Mouse (Mus musculus) heart, adult 8-10 months (tissue): Measurements from ENCODE around the gene Gosr1. TPM values are rescaled to one million over a fixed set of nuclear protein-coding genes. Genes with fewer than 3 reads are reported as not detected.
A peak's percentile ranks its signal among the peaks of the same experiment; 100 is the strongest.
"Not testable (repeated sequence)": the region's sequence is repeated elsewhere in the genome, so short reads cannot be mapped to it uniquely, and the experiment has no call there.

Experiments used
- DNase-seq: peaks from one replicate; pipeline ENCODE4 v3.0.0; 2022; ENCODE audit warnings: low spot score
- total RNA-seq, 4 experiments: library from RNA; stranded (reverse); gene quantifications; 2 replicates each; pipeline ENCODE4 v1.2.4; 2022

The Gosr1 gene
- total RNA-seq, 4 experiments from 2014 or later = 23.6 to 32.6 (median 27.9) TPM

DNA sequence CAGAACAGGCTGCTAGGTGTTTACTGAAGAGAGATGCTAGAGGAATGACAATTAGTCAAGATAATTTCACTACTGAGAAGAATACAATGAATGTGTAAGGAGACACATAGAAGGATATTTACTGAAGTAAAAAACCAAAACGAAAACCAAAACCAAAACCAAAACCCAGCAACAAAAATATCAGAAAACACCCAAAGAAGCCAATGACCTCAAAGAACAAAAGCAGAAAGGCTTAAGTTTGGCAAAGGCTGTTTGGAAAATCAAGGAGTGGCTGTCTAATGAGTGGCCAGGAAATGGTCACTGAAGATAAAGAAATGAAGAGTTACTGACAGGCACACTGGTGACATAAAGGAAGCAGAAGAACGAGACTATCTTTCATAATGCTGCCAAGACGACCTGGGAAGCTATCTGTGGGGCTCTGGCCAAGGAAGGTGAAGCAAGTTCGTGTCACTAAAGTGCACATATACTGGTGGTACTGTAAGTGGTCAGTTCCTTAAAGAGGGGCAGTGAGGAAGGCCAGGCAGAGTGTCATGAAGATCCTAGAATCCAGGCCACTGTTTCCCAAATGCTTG, 27.5 kb downstream of the Gosr1 start:
- no peak for DNase-seq

DNA sequence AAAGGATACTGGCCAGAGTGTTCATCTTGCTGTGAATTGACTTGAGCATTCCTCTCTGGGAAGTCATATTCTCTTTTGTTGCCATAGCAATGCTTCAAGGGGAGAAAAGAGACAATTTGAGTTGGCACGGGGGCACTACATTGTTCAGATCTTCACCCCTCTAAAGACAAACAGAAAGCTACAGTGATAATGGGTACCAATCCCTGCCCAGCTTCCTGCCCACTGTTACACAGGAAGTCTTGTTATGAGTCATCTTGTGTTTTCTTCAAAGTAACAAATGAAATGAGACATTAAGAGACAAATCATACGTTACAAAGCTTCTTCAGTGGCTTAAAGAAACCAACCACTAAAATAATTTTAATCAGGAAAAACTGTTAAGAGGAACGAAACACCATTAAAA, 28.8 kb downstream of the Gosr1 start:
- no peak for DNase-seq

DNA sequence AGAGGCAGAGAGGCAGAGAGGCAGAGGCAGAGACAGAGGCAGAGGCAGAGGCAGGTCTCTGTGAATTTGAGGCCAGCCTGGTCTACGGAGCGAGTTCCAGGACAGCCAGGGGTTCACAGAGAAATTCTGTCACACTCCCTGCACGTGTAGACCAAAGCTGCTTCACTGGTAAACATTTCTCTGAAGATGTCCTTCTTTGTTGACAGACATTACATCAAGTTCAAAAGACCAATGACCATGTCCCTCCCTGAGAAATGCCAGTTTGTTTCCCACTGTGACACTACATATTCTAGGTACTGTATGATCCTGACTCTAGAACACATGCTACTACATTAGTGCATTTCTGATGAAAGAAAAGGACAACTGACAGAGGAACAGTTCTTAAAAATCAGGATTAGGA, 32.7 kb downstream of the Gosr1 start:
- no peak for DNase-seq

DNA sequence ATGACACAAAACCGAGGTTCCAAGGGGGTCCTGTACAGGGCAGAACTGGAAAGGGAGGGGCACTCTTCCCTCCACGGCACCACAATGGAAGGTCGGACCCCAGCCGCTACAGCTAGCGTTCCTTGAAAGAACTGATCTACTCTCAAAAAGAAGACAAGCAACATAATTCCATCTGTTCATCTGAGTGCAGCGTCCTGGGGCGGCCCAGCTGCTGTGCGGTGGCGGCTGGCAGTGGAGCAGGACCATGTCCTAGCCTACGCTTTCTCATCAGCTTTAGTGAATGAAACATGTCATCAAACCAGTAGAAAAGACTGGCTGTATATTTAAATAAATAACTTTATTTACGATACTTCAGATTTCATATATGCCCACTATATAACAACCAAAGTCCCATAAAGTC, 35.3 kb downstream of the Gosr1 start:
- DNase-seq = no peak

DNA sequence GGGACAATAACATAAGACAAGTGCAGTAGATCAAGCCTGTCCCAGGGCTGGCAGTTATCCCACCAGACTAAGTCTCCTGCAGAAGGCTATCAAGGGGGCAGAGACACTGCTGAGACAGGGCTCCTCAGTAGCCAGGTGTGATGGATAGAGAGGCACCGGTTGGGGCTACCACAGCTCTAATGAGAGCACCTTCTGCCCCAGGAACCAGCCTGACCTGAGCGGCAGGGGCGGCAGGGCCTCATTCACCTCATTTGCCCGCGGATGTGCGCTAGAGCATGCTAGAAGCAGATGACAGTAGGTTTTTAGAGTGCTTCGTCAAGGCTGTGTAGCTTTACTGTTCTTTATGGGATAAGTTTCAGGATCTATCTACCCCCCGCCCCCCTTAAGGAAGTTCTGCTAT, 39.5 kb downstream of the Gosr1 start:
- DNase-seq = no peak

DNA sequence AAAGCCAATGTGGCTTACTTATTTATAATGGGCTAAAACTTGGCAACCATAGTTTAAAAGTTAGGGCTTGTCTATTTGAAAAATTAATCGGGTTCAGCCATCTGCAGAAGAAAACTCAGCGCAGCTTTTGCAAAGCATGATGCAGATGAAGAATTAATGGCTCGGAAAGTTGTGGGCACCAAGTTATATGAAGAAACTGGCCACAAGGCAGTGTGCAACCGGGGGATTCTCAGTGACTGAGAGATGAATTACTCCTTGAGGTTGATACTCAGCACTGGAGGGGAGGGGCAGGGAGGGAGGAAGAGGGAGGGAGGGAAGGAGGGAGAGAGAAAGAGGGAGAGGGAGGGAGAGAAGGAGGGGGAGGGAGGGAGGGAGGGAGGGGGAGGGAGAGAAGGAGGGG, 46.4 kb downstream of the Gosr1 start:
- no peak for DNase-seq

DNA sequence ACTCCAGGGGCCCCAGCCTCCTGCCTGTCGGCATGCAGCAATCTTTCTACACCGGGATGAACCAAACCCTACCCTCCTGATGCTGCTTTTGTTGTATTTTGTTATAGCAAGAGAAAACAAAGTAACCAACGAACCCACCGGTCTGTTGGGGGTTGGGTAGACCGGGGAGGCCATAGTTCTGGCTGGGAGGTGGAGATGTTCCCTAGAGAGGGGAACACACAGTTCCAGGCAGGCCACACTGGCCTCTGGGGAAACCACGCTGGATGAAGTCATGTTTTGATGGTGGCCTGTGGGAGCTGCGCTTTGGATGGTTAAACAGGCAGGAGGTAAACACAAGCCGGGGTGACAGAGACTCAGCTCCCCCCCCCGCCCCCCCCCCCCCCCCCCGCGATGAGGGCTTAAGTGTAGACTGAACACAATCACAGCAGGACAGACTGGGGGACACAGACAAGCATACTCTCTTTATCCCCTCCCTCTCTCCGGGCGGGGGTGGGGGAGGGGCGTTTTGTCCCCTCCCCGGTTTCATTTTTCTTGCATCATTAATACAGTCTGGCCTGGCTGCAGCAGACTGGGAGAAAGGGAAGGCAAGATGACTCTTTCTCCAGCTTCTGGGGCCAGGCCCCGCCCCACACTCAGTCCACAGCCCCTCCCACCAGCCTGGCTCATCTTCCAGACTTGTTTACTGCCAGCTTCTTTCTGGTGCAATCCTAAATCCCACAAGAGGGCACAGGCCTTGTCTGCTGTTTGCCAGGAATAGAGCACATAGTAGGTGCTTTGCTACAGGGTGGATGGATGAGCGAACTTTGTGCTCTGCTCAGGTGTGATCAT, 53.5 kb downstream of the Gosr1 start:
- DNase-seq = peak; percentile 36

DNA sequence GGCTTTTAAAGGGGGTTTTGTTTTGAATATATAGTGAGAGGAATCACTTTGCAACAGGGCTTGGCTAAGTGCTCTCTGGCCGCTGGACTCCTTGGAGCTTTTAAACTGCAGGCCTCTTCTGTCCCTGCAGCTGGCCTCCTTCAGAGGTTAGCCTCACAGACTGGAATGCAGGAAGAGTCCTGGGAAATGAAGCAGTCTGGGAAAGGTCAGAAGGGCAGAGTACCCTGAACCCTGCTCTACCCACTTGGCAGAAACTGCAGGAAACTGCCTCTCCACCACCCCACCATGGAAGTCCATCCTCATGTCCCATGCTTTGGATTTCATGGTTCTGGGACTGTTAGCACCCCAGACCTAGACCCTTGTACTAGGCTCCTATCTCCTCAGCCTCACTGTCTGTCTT, 54.5 kb downstream of the Gosr1 start:
- no peak for DNase-seq

DNA sequence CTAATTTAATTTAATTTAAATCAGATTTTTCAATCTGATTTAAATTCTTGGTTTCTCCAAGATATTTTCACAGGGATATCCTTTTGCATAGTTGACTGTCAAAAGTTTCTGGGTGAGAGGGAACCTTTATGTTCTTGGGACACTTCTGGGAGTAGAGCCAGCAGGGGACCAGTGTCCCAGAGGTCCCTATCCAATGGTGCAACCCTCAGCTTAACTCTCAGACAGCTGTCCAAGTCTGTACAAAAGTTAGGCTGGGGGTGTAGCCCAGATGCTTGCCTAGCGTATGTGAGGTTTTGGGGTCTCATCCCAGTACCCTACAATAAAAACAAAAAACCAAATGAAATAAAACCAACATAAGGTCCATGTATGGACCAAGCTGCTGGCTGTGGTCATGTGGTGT, 55.3 kb downstream of the Gosr1 start:
- no peak for DNase-seq

DNA sequence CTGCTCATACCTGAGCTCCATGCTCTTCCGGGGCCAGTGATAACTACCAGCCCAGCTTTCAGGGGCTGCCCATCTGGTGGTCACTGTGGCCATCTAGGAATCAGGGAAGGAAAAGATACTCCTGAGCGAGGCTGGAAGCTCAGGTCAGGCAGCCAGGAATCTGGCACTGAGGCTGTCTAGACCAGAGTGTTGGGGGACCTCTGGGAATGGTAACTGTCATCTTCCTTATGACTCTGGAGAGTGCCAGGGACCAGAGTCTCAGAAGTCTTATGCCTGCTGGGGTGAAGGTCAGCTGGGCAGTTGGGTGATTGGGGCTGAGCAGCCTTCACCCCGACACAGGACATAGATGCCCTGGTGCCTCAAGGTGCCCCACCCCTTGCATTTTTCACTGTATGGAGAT, 55.7 kb downstream of the Gosr1 start:
- DNase-seq = no peak

DNA sequence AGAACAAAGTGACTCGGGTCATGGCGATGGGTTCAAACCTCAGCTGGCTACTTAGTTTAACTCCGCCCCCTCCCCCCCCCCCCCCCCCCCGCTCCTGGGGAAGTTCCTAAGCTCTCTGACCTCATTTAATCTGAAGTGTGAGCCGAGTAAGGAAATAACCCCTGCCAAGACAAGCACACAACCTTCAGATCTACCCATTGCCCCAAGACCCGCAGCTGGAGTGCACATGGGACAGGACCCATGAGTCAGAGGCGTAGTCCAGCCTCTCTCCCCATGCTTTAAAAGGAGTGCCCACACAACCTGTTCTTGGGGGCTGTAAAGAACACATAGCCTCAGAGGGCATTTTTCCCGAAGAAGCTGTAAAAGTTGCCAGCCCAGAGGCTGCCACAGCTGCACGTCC, 63.8 kb downstream of the Gosr1 start:
- DNase-seq = no peak

DNA sequence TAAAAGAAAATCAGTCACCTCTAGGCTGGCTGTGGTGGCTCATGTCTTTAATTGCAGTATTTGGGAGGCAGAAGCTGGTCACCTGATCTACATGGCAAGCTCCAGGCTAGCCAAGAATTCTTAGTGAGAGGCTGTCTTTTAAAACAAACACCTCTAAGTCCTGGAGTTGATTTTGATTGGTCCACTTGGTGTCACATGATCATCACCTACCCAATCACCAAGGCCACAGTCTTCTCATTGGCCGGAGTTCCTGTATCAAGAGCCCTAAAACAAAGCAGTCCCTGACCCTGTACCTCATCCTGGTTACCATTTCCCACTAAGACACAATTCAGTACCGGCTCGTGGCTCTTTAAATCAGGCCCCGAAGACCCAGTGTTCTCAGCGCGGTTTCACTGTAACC, 67.6 kb downstream of the Gosr1 start:
- DNase-seq = no peak

DNA sequence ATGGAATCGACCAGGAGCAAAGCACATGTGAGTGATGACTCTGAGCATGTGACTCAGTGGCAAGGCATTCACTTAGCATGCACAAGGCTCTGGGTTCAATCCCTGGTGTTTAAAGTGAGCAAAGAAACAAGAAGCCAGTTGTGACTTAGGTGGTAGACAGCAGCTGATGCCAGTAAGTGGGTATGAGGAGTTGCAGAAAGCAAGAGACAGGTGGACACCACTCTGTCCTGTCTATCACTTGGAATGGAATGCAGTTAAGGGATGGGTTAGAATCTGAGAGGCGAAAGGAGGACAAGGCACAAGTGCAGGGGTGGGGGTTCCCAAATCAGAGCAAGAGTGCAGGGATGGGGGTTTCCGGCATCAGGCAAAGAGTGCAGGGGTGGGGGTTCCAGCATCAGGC, 71.3 kb downstream of the Gosr1 start:
- DNase-seq = no peak

DNA sequence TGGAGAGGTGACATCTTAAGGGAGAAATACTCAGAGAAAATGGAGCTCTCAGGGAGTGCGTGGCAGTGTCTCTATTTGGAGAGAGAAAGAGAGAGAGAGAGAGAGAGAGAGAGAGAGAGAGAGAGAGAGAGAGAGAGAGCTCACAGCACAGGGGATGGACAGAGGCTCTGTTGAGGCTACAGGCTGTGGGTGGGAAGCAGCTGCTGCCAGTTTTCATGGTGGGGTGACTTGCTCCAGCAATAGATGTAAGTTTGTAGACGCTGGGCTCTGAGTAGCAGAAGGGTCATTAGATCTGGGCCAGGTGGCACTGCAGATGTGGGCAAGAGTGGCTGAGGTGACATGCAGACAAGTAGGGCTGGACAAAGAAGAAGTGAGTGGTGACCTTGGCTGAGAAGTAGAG, 77.8 kb downstream of the Gosr1 start:
- no peak for DNase-seq

DNA sequence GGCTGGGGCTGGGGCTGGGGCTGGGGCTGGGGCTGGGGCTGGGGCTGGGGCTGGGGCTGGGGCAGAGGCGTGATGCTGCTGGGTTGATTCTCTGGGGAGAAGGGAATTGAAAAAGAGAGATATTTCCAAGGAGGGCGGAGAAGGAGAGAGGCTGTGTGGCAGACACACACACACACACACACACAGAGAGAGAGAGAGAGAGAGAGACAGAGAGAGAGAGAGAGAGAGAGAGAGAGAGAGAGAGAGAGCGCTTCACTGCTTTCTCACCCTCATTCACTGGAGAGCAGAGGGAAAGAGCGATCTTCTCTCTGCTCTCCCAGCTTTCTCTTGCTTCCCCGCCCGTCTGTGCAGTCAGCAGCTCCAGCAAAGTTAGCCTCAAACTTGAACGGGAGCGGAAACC, 83.9 kb downstream of the Gosr1 start, which contains the start of gene Trarg1:
Trarg1 (plus strand) TSS at position 301 of the 400 bp plus-strand sequence.
- DNase-seq = not testable (repeated sequence)

Other genes with a start within 250 kb of the Gosr1 start
- gene Abr, start 141.3 kb downstream of the Gosr1 start, total RNA-seq = 10 to 100 TPM; 21.9 to 28.6 (median 25.0) TPM
- not detected for gene Bhlha9, start 91.1 kb downstream of the Gosr1 start, total RNA-seq
- 1 to 10 TPM; 2.6 to 3.6 (median 3.1) TPM for gene Trarg1, start 83.8 kb downstream of the Gosr1 start, total RNA-seq
- 10 to 100 TPM; 32.8 to 38.8 (median 37.0) TPM for gene Cpd, start 83.4 kb upstream of the Gosr1 start, total RNA-seq
- under 1 TPM in 2 of 4 experiments, not detected in 2; 0.38 to 0.53 TPM for gene Tmigd1, start 138.6 kb upstream of the Gosr1 start, total RNA-seq
- 10 to 100 TPM; 27.6 to 31.0 (median 28.0) TPM for gene Blmh, start 161.2 kb upstream of the Gosr1 start, total RNA-seq
- under 1 TPM; 0.57 to 0.75 (median 0.59) TPM for gene Slc6a4, start 235.0 kb upstream of the Gosr1 start, total RNA-seq